Mouse (Mus musculus): ENCODE data around the gene Med27. TPM values are rescaled to one million over a fixed set of nuclear protein-coding genes. Genes with fewer than 3 reads are reported as not detected.

Gene Med27
- polyA plus RNA-seq, 1 experiment from 2014 or later: 68.4 TPM

- Histone ChIP-seq H3K4me1 (ENCODE audit: control insufficient read depth, insufficient read depth, low read length) (peaks cover 12% of the 10 kb centered on the region), H3K36me3 (ENCODE audit: control insufficient read depth, insufficient read depth, low read length) (no peaks in the 10 kb centered on the region), H3K27ac (ENCODE audit: low read depth, low read length) (no peak overlapping the region), H3K9ac (ENCODE audit: low read length) (no peak overlapping the region), H3K4me3 (ENCODE audit: low read depth, low read length) (no peak overlapping the region), H3K4me2 (no peak overlapping the region), H3K9me3 (ENCODE audit: control insufficient read depth, low read length) (no peaks in the 10 kb centered on the region), H3K27me3 (ENCODE audit: control insufficient read depth, insufficient read depth, low read length) (no peaks in the 10 kb centered on the region)
- DNase-seq (ENCODE audit: low spot score, missing footprints) (no peak), ATAC-seq (ENCODE audit: low FRiP score) (no peak)
- WGBS: 74% methylated on average over 6 of the region's 6 CpGs
Observed at GRCm38 (mm10) chr2:29418498-29418897, 71.9 kb downstream of the Med27 start.

DNA sequence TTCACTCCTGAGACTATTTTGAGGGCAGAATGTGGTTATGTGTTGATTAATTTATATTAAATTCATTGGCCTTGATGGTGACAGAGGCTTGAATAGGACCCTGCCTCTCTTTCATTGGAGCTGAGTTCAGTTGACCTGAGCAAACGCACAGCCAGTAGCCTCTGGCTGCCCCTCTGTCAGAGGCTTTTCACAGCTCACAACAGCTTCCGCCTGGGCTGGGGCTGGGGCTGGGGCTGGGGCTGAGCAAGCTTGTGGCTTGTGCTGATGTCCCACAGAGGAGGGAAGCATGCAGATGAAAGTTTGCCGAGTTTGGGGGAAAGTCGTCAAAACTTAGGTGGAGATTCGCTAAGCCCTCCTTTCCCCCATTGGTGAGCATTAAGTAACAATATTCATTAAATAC, 72.8 kb downstream of the Med27 start:
- Histone ChIP-seq H3K4me1 (ENCODE audit: control insufficient read depth, insufficient read depth, low read length) (peaks cover 12% of the 10 kb centered on the region), H3K9me3 (ENCODE audit: control insufficient read depth, low read length) (no peaks in the 10 kb centered on the region), H3K36me3 (ENCODE audit: control insufficient read depth, insufficient read depth, low read length) (no peaks in the 10 kb centered on the region), H3K27me3 (ENCODE audit: control insufficient read depth, insufficient read depth, low read length) (no peaks in the 10 kb centered on the region), H3K4me3 (ENCODE audit: low read depth, low read length) (no peak overlapping the region), H3K4me2 (no peak overlapping the region), H3K27ac (ENCODE audit: low read depth, low read length) (no peak overlapping the region), H3K9ac (ENCODE audit: low read length) (no peak overlapping the region)
- no peak for ATAC-seq (ENCODE audit: low FRiP score)
- WGBS: 15% methylated on average over 5 of the region's 5 CpGs
- no peak for DNase-seq (ENCODE audit: low spot score, missing footprints)

- no peaks in the 10 kb centered on the region for H3K36me3 ChIP-seq (ENCODE audit: control insufficient read depth, insufficient read depth, low read length)
- no peaks in the 10 kb centered on the region for H3K9me3 ChIP-seq (ENCODE audit: control insufficient read depth, low read length)
- H3K4me1 ChIP-seq (ENCODE audit: control insufficient read depth, insufficient read depth, low read length): peaks cover 12% of the 10 kb centered on the region
- H3K27me3 ChIP-seq (ENCODE audit: control insufficient read depth, insufficient read depth, low read length): no peaks in the 10 kb centered on the region
- H3K4me2 ChIP-seq: no peak overlapping the region
- ATAC-seq (ENCODE audit: low FRiP score) (no peak), DNase-seq (ENCODE audit: low spot score, missing footprints) (no peak)
- H3K4me3 ChIP-seq (ENCODE audit: low read depth, low read length): no peak overlapping the region
- WGBS: 65% methylated on average over 5 of the region's 5 CpGs
- no peak overlapping the region for H3K27ac ChIP-seq (ENCODE audit: low read depth, low read length)
- H3K9ac ChIP-seq (ENCODE audit: low read length): no peak overlapping the region
Observed at GRCm38 (mm10) chr2:29419946-29420345, 73.3 kb downstream of the Med27 start.

- Histone ChIP-seq H3K4me1 (ENCODE audit: control insufficient read depth, insufficient read depth, low read length) (peaks cover 12% of the 10 kb centered on the region), H3K36me3 (ENCODE audit: control insufficient read depth, insufficient read depth, low read length) (no peaks in the 10 kb centered on the region), H3K27ac (ENCODE audit: low read depth, low read length) (no peak overlapping the region), H3K9me3 (ENCODE audit: control insufficient read depth, low read length) (no peaks in the 10 kb centered on the region), H3K4me2 (no peak overlapping the region), H3K9ac (ENCODE audit: low read length) (no peak overlapping the region), H3K4me3 (ENCODE audit: low read depth, low read length) (no peak overlapping the region), H3K27me3 (ENCODE audit: control insufficient read depth, insufficient read depth, low read length) (no peaks in the 10 kb centered on the region)
- DNase-seq (ENCODE audit: low spot score, missing footprints) (no peak), ATAC-seq (ENCODE audit: low FRiP score) (no peak)
- WGBS: 90% methylated on average over 10 of the region's 10 CpGs
Observed at GRCm38 (mm10) chr2:29422126-29422840, 75.7 kb downstream of the Med27 start.

GRCm38 (mm10) chr2:29423059-29423458, 76.4 kb downstream of the Med27 start:
- H3K27me3 ChIP-seq (ENCODE audit: control insufficient read depth, insufficient read depth, low read length): no peaks in the 10 kb centered on the region
- no peak overlapping the region for H3K9ac ChIP-seq (ENCODE audit: low read length)
- no peak overlapping the region for H3K4me3 ChIP-seq (ENCODE audit: low read depth, low read length)
- H3K9me3 ChIP-seq (ENCODE audit: control insufficient read depth, low read length): no peaks in the 10 kb centered on the region
- 77% methylated on average over 3 of the region's 3 CpGs for WGBS
- H3K27ac ChIP-seq (ENCODE audit: low read depth, low read length): no peak overlapping the region
- ATAC-seq (ENCODE audit: low FRiP score): no peak
- no peak for DNase-seq (ENCODE audit: low spot score, missing footprints)
- no peak overlapping the region for H3K4me2 ChIP-seq
- H3K4me1 ChIP-seq (ENCODE audit: control insufficient read depth, insufficient read depth, low read length): peaks cover 12% of the 10 kb centered on the region
- H3K36me3 ChIP-seq (ENCODE audit: control insufficient read depth, insufficient read depth, low read length): no peaks in the 10 kb centered on the region

DNA sequence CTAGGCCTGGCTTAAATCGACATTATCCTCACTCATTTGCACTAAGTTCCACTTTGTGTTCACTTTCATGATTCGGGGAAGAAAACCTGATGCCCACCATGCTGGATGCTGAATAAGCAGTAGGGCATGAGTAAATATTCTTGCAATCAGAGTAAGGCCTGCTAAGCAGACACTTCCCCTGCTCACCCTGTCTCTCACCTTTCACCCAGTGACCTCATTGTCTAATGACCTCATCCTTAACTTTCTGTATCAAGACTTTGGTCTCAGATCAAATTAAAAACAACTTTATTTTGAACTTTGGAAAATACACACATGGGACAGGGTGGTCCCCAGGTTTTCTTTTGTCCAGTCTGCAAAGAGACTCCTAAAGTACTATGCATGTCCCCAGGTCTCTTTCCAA, 78.8 kb downstream of the Med27 start:
- Histone ChIP-seq H3K9ac (ENCODE audit: low read length) (no peak overlapping the region), H3K9me3 (ENCODE audit: control insufficient read depth, low read length) (no peaks in the 10 kb centered on the region), H3K27me3 (ENCODE audit: control insufficient read depth, insufficient read depth, low read length) (no peaks in the 10 kb centered on the region), H3K4me2 (no peak overlapping the region), H3K4me3 (ENCODE audit: low read depth, low read length) (no peak overlapping the region), H3K27ac (ENCODE audit: low read depth, low read length) (no peak overlapping the region), H3K36me3 (ENCODE audit: control insufficient read depth, insufficient read depth, low read length) (no peaks in the 10 kb centered on the region), H3K4me1 (ENCODE audit: control insufficient read depth, insufficient read depth, low read length) (no peaks in the 10 kb centered on the region)
- WGBS: 87% methylated on average over 2 of the region's 2 CpGs
- DNase-seq (ENCODE audit: low spot score, missing footprints) (no peak), ATAC-seq (ENCODE audit: low FRiP score) (no peak)

- no peak overlapping the region for H3K4me2 ChIP-seq
- WGBS: 89% methylated on average over 3 of the region's 3 CpGs
- H3K4me1 ChIP-seq (ENCODE audit: control insufficient read depth, insufficient read depth, low read length): no peaks in the 10 kb centered on the region
- H3K36me3 ChIP-seq (ENCODE audit: control insufficient read depth, insufficient read depth, low read length): no peaks in the 10 kb centered on the region
- no peak overlapping the region for H3K27ac ChIP-seq (ENCODE audit: low read depth, low read length)
- no peak overlapping the region for H3K9ac ChIP-seq (ENCODE audit: low read length)
- H3K27me3 ChIP-seq (ENCODE audit: control insufficient read depth, insufficient read depth, low read length): no peaks in the 10 kb centered on the region
- H3K4me3 ChIP-seq (ENCODE audit: low read depth, low read length): no peak overlapping the region
- DNase-seq (ENCODE audit: low spot score, missing footprints) (no peak), ATAC-seq (ENCODE audit: low FRiP score) (no peak)
- H3K9me3 ChIP-seq (ENCODE audit: control insufficient read depth, low read length): no peaks in the 10 kb centered on the region
Observed at GRCm38 (mm10) chr2:29426684-29427083, 80.1 kb downstream of the Med27 start.

DNA sequence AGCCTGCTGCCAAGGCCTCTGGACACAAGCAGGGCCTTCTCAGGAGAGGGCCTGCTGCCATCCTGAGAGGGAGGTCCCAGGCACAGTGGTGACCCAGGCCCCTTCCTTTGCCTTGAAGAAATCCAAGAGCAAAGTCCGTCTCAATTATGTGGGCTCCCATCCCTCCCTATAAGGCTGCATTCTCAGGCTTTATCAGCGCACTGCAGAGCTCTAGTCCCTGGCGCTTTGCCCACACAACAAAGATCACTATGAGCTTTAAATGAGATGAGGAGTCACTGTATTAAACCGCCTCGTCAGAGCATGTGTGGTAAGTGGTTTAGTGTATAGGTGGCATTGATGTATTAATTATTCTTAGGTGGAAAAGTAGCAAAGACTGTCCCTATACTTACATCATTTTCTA, 85.9 kb downstream of the Med27 start:
- no peaks in the 10 kb centered on the region for H3K27me3 ChIP-seq (ENCODE audit: control insufficient read depth, insufficient read depth, low read length)
- ATAC-seq (ENCODE audit: low FRiP score) (no peak), DNase-seq (ENCODE audit: low spot score, missing footprints) (no peak)
- no peak overlapping the region for H3K4me2 ChIP-seq
- WGBS: 74% methylated on average over 5 of the region's 5 CpGs
- no peak overlapping the region for H3K27ac ChIP-seq (ENCODE audit: low read depth, low read length)
- no peaks in the 10 kb centered on the region for H3K4me1 ChIP-seq (ENCODE audit: control insufficient read depth, insufficient read depth, low read length)
- H3K36me3 ChIP-seq (ENCODE audit: control insufficient read depth, insufficient read depth, low read length): no peaks in the 10 kb centered on the region
- no peak overlapping the region for H3K9ac ChIP-seq (ENCODE audit: low read length)
- H3K9me3 ChIP-seq (ENCODE audit: control insufficient read depth, low read length): no peaks in the 10 kb centered on the region
- no peak overlapping the region for H3K4me3 ChIP-seq (ENCODE audit: low read depth, low read length)

DNA sequence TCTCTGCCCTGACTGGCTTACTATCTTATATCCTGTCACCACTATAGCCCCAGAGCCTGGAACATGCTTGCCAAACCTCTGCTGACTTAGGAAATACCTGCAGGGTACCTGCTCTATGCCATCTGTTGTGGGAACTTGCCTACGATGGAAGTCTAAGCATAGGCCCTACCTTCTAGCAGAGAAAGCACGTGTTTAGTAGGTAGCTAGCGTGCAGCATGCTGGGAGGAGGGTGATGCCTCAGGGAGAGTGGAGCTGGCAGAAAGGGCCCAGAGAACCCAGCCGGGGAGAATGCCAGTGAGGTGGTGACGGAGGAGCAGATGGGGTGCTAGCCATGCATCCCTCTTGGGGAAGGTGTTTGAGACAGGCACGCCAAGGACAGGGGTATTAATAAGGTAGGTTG, 89.8 kb downstream of the Med27 start:
- H3K27ac ChIP-seq (ENCODE audit: low read depth, low read length): no peak overlapping the region
- peaks cover 3% of the 10 kb centered on the region; the same call in 1 of the 2 replicates for H3K4me1 ChIP-seq (ENCODE audit: control insufficient read depth, insufficient read depth, low read length)
- 93% methylated on average over 6 of the region's 6 CpGs for WGBS
- H3K4me3 ChIP-seq (ENCODE audit: low read depth, low read length): no peak overlapping the region
- H3K4me2 ChIP-seq: no peak overlapping the region
- H3K27me3 ChIP-seq (ENCODE audit: control insufficient read depth, insufficient read depth, low read length): no peaks in the 10 kb centered on the region
- no peak for ATAC-seq (ENCODE audit: low FRiP score)
- no peaks in the 10 kb centered on the region for H3K36me3 ChIP-seq (ENCODE audit: control insufficient read depth, insufficient read depth, low read length)
- H3K9me3 ChIP-seq (ENCODE audit: control insufficient read depth, low read length): no peaks in the 10 kb centered on the region
- no peak overlapping the region for H3K9ac ChIP-seq (ENCODE audit: low read length)
- no peak for DNase-seq (ENCODE audit: low spot score, missing footprints)

Data from midbrain, embryonic 11.5 days (tissue).